ENCODE assay signal across 20 mouse cellular contexts in the genomic region with DNA sequence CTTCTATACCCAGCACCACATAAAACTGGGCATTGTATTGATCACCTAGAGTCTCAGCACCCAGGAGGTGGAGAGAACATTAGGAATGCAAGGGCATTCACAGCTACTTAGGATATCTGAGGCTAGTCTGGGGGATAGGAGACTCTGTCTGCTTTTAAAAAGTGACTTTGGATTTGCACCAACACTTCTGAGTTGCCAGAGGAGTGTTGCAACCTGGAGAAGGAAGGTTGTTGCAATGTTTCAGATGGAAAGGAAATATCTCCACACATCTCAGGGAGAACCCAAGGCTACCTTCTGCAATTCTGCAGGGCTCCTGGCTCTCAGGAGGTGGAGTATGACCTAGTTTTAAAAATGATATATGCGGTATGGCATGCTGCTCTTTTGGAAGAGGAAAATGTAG. TPM values are rescaled to one million over a fixed set of nuclear protein-coding genes. Genes with fewer than 3 reads are reported as not detected.
DNase-seq lines count a peak whose midpoint lies in the region.
"Had no signal": no experiment of that assay in that cellular context is flagged by ENCODE, and none has a peak within 500 bp of the region (broad histone marks: within the 10 kb centered on the region; RNA-seq: fewer than 3 reads in every experiment).

No protein-coding gene starts in this region.

- H3K4me3 ChIP-seq in heart, embryonic 10.5 days = no peak overlapping the region
- H3K4me3 ChIP-seq: hindbrain, embryonic 12.5 days; liver, embryonic 15.5 days; midbrain, embryonic 12.5 days had no signal

- H3K36me3 ChIP-seq in heart, embryonic 10.5 days = no peaks in the 10 kb centered on the region
- H3K36me3 ChIP-seq: G1E; hindbrain, embryonic 12.5 days; liver, embryonic 15.5 days; midbrain, embryonic 12.5 days had no signal

- peaks cover 18% of the 10 kb centered on the region for H3K4me1 ChIP-seq in heart, embryonic 10.5 days

- no peaks in the 10 kb centered on the region for H3K27me3 ChIP-seq in heart, embryonic 10.5 days (ENCODE audit: insufficient read depth, poor library complexity, severe bottlenecking)
- H3K27me3 ChIP-seq: hindbrain, embryonic 12.5 days; midbrain, embryonic 12.5 days had no signal

- WGBS in heart, embryonic 10.5 days = 88% methylated on average over 1 of the region's 1 CpGs

- no peaks in the 10 kb centered on the region for H3K9me3 ChIP-seq in heart, embryonic 10.5 days
- H3K9me3 ChIP-seq: G1E; hindbrain, embryonic 12.5 days; liver, embryonic 15.5 days; midbrain, embryonic 12.5 days had no signal

- DNase-seq in adrenal gland, adult 2 months = peak; percentile 38
- DNase-seq in adrenal gland, postnatal 25 days = no peak
- peak; percentile 50 for DNase-seq in heart, adult 11 months
- DNase-seq in heart, embryonic 10.5 days (ENCODE audit: low spot score) = no peak
- DNase-seq in ovary, postnatal 14 days (ENCODE audit: low spot score) = peak; percentile 5
- no peak for DNase-seq in ovary, postnatal 36 days (ENCODE audit: low spot score)
- DNase-seq in kidney, adult 18-20 months = no peak
- no peak for DNase-seq in layer of hippocampus, adult 8-10 months (ENCODE audit: low spot score in 2 of 2)
- DNase-seq: cerebellum, adult 11-12 months; cerebellum, postnatal 14 days; heart, postnatal 10 days; kidney, adult 2 months; kidney, postnatal 10 days; layer of hippocampus, postnatal 36 days; spleen, adult 18-20 months; thymus, adult 18-20 months had no signal

- no peak overlapping the region for H3K27ac ChIP-seq in heart, embryonic 10.5 days
- H3K27ac ChIP-seq: hindbrain, embryonic 12.5 days; liver, embryonic 15.5 days; midbrain, embryonic 12.5 days had no signal

RNA-seq across cellular contexts. Expression of gene Slain2, which starts 3.7 kb away (rescaled TPM):
- 10 to 100 TPM; 52.5 to 83.4 TPM for total RNA-seq in adrenal gland, adult 2 months (2021)
- 13.8 and 15.9 TPM in 2 replicates for polyA plus RNA-seq in adrenal gland, adult 2 months (2012; rRNA removed)
- 57.9 and 59.1 TPM in 2 replicates for total RNA-seq in adrenal gland, postnatal 25 days (2021)
- 18.1 and 21.0 TPM in 2 replicates for polyA plus RNA-seq in heart, embryonic 10.5 days (2016; fragmentation: Nextera tagmentation; extraction: Ambion mirVana)
- 10 to 100 TPM; 23.7 to 26.8 (median 25.7) TPM for total RNA-seq in layer of hippocampus, adult 8-10 months (2022)

RNA-seq across cellular contexts. Expression of gene Tec, which starts 42.1 kb away (rescaled TPM):
- total RNA-seq in adrenal gland, adult 2 months (2021) = 1 to 10 TPM; 2.9 to 3.1 TPM
- polyA plus RNA-seq in adrenal gland, adult 2 months (2012; rRNA removed) = 0.26 and 0.51 TPM in 2 replicates
- 2.1 and 2.3 TPM in 2 replicates for total RNA-seq in adrenal gland, postnatal 25 days (2021)
- 7.5 and 12.1 TPM in 2 replicates for polyA plus RNA-seq in heart, embryonic 10.5 days (2016; fragmentation: Nextera tagmentation; extraction: Ambion mirVana)
- 1 to 10 TPM; 1.1 to 5.9 (median 4.1) TPM for total RNA-seq in layer of hippocampus, adult 8-10 months (2022)

Comparison
In these comparisons a context has a peak if more than half of its experiments do, and no peak if none do; other contexts are left out.
1. DNase-seq: peak in adrenal gland, adult 2 months (single experiment), heart, adult 11 months (single experiment) and ovary, postnatal 14 days (single experiment); none in adrenal gland, postnatal 25 days (single experiment), heart, embryonic 10.5 days (single experiment), ovary, postnatal 36 days (single experiment), kidney, adult 18-20 months (single experiment) and layer of hippocampus, adult 8-10 months (0 of 2).